Mouse (Mus musculus) brain, embryonic 18.5 days (tissue): ENCODE measurements around the gene Dyrk1a.

ENCODE experiments used
- DNase-seq: peaks from one replicate; pipeline ENCODE4 v3.0.0-alpha.2; 2012; ENCODE audit warnings: low read depth, low spot score

Gene Dyrk1a

DNA sequence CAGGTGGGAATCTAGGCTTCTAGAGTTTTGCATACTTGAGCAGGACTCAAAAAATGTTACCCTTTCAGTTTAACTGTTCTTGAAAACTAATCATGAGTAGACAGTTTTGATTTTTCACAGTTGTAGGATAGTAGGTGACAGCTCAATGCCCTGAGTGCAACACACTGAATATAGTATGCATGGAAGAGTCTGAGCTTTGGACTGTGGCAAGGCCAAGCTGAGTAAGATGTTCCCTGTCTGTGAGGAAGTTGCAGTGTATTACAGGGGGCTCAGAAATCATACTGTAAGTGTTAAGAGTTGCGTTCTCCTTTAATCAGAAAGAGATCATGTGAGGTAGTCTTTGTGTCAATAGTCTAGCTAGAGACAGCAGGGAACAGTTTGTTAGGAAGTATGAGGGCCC, 20.4 kb downstream of the Dyrk1a start:
- DNase-seq, result no peak

DNA sequence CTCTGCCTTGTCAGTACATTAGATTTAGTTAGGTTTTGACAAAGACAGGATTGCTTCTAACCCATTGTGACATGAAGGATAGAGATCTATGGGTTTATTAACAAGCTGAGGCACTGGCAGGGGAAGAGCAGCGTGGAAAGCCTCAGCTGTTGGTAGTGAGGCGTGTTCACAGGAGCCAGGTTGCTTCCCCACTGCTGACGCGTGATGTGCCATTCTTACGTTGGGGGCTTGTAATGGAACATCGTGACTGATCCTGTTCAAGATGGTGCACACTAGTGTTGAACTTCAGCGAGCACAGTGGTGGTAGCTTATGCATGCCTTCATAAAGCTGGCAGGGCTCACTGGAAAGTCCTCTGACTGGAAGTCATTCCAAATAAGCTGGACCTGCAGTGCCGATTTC, 21.2 kb downstream of the Dyrk1a start:
- no peak for DNase-seq

DNA sequence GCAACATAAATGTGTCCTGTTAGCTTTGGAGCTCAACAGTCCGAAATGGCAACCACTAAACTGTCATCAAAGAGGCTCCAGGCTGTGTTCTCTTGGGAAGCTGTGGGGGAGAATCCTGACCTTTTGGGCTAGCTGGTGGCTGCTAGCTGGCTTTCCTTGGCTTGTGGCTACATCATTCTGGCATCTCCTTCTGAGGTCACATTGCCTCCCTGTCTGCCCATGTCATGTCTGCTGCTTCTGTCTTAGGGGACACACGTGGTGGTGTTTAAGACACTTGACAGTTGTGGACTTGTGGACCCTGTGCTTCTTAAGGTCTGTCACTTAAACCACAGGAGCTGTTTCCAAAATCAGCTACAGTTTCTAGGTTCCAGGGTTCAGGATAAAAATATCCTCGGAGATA, 21.7 kb downstream of the Dyrk1a start:
- no peak for DNase-seq

DNA sequence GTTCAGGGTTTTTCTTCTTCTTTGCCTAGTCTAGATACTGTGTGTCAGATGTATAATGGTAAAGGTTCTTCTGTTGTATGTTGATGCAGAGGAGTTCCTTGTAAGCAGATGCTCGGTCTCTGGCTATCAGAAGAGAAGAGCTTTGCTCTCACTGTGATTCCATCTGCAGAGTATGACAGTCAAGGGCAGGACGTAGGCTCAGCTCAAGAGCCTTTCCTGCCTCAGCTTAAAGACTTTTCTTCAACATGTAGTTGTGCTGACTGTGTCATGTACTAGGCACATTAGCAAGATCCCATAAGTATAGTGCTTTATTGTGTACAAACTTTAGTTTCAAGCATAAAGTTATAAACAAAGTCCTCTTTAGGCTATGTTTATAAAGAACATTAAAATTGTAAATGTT, 26.8 kb downstream of the Dyrk1a start:
- DNase-seq, result no peak

DNA sequence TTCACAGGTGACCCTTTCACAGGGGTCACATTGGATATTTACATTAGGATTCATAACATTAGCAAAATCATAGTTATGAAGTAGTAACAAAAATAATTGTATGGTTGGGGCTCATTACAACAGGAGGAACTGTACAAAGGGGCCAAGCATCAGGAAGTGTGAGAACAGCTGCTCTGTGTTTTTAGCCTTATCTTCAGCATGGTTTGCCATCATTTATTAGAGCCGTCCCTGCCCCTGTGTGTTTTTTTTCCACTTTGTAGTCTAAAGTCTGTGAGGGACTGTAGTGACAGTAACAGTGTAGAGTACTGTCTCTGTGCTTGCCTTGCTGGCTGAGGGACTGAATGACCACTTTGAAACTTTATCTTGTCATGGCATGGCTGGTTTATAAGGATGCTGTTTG, 27.8 kb downstream of the Dyrk1a start:
- no peak for DNase-seq

DNA sequence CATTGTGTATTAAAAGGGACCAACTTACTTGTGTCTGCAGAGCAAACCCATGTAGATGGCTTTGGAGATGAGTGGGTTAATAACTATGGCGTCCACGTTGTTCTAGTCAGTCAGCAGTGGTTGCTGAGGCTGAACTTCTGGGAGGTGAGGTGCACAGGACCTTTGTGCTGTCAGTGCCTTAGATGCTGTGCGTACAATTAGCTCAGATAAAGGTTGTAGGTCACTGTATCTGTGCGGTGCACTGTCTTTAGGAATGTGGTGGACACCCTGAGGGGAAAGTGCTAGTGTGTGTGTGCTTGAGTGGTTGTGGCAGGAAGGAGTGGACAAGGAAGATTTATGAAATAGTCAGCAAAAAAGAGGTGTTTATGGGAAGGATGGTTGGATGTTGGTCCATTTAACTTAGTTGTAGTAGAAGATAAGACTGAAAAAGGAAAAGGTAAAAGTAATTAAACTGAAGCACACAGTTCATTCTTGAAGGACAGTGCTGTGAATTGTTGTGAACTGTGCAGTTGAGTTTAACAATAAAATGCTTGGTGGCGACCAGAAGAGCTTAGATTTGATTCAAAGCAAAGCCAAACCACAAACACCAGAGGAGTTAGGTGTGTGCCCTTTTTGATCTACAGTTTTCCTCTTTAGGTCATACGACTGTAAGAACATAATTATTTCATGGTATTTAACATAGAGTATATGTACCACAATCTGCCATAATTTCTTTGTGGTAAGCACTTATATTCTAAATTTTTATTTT, 30.3 kb downstream of the Dyrk1a start:
- no peak for DNase-seq

DNA sequence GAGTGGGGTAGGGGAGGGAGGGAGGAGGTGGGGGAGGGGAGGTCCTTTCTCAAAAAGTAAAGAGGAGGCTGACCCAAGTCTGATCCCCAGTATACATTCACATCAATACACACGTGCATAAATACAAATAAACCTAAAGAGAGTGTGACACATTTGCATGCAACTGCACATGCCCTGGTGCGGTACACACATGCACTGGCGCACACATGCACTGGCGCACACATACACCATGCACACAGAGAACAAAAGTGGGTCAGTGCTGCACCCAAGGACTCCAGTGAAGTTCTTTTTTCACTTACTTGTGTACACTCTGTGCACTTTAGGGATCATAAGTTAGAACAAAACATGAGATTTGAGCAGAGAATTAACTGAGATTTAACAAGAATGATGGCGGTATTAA, 31.3 kb downstream of the Dyrk1a start:
- no peak for DNase-seq

DNA sequence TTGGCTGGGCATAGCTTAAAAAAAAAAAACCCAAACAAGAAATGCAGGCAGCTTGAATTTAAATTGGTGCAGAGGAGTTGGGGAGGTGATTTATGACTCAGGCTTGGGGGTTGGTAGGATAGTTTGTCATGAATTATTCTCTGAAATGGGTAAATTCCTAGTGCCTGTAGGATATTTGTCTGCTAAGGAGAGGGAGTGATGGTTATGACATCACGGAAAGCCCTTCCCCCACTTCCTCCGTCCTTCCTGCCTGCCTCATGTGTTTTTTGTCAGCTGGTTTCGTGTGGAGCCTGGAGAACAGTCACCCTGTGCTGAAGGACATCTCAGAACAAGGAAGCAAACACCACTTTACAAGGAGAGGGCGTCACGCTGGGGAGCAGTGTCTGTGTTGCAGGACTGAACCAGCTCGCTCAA, 31.7 kb downstream of the Dyrk1a start:
- no peak for DNase-seq

DNA sequence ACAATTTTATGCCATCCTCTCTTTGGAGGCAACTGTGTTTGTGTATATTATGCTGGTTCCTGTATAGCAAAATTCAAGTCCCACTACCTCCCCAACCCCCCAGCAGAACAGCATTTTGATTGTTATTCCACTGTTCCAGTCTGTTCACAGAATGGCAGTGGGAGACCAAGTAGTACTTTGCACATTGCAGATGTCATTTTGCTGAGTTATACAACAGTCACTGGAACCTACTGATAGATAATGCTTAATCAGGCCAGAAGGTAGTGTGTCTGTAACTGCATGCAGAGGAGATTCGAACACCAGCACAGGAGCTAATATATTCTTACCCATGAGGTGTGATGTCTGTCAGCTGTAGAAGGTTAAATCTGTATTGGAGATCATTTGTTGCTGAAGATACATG, 32.4 kb downstream of the Dyrk1a start:
- no peak for DNase-seq

DNA sequence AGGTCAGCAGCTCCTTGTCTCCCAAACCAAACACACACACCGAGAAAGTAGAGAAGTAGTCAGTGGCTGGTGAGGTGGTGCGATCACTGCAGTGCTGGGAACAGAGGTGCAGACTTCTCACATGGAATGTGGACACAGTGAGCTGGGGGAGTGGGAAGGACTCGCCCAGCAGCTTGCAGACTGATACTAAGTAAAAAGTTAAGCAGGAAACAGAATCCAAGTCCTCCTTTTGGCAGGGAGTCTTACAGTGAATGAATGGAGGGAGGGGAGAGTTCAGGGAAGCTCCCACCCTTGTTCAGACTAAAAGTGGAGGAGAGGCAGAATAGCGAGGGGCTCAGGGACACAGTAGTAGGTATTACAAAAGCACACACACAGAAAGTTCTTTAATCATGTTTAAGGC, 32.9 kb downstream of the Dyrk1a start:
- DNase-seq, result no peak

DNA sequence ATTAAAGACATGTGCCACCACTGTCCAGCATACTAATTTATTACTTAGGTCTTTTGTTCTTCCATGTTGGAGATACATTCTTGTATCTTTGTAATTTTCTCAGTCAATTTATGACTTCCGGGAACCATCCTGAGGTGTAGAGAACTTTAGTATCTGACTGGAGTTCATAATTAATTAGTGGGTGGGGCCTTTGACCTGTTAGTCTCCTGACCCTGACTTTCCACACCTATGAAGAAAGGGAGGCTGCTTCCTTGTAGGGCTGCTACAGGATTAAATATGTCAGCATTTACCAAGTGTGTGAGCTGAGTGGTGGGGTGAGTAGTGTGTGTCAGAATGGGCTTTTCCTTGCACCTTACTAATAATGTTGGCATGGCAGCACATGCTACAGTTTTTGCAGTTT, 36.4 kb downstream of the Dyrk1a start:
- no peak for DNase-seq

DNA sequence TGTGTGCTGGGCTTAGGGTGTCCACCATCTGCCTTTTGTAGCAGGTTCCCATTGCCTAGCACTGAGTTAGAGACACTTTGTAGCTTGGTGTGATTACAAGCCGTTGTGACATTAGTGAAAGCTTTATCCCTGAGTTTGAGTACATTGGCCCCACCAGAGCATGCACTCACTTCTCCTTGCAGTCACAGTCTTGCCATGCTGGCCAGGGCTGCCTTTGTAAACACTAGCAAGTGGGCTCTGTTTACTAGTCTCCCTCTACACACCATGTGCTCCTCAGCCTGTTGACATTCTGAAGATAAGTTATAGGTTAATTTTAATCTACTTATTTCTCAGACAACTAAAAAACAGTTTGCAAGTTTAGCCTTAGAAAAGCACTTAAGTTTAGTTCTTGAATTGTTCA, 37.7 kb downstream of the Dyrk1a start:
- DNase-seq, result no peak

DNA sequence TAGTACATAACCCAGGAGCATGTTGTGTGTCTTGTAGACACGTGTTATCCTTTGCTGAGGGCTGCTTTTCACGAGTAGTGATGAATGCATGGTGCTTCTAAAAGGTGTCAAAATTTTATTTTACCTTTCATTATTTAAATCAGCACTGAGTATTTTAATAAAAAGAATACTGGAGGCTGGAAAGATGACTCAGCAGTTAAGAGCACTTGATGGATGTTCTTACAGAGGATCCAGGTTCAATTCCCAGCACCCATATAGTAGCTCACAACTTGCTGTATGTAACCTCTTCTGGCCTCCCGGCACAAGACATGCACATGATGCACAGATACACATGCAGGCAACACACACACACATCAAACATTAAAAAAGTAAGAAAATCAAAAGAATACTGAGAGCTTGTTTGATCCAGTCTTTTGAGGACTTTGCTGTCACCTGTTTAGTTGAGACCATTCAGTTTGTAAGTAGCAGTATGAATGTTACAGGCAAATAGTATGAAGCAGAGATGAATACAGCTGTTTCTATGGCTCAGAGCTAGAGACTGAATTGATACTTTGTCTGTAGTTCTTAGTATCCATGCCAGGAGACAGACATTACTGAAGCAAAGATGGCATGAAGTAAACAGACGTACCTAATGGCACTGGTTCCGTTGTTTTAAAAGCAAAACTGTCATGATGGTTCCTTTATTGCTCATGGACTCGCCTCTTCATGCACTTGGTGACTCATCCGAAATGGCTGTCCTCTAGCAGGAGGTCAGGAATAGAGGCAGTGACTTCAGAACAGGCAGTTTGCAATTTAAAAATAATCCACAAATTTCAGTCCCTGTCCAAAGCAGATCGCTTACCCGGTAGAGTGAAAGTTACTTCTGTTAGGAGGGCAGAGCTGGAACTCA, 39.1 kb downstream of the Dyrk1a start:
- DNase-seq, result no peak

DNA sequence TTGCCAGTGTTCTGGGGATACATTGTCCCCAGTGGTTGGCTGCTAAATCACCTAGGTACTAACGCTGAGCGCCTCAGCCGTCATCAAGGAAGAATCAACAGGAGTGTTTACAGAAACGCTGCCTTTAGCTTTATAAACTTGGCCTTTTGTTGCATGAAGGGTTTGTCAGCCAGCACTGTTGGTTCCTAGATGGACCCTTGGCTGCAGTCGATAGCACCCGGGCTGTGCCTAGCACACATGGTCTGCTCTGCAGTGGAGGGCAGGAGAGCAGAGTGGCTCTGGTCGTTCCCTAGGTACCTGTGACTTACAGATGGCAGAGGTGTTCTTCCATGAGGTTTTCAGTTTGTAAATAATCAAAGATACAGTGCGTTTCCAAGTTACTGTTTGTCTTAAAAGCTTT, 42.8 kb downstream of the Dyrk1a start:
- DNase-seq, result no peak

DNA sequence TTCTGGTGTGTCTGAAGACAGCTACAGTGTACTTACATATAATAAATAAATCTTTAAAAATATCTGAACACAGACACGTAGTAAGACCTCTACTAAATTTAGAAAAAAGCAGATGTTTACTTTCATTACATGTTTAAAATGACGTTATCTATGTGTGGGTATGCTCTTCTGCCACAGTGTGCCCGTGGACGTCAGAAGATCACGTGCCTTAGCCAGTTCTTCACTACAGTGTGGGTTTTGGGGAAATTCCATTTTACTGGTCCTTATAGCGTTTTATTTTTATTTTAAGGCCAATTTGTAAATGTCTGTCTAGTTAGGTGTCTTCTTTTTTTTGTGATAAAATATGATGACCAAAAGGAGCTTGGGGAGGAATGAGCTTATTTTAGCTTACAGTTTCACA, 47.4 kb downstream of the Dyrk1a start:
- no peak for DNase-seq

DNA sequence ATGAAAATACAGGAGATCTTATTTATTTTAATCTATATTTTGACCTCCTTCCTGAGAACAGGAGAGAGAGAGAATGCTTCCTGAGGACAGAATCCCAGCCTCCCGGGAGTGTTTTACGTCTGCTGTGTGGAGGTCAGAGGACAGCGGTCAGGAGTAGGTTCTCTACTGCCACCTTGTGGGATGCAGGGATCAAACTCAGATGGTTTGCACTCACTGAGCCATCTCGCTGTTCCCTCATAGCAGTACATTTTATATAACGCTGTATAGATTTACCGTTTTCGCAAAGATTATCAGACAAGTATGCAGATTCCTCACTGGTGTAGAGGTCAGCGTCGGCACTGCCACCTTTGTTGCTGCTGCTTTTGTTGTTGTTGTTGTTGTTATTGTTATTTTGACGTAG, 48.7 kb downstream of the Dyrk1a start:
- DNase-seq, result no peak

DNA sequence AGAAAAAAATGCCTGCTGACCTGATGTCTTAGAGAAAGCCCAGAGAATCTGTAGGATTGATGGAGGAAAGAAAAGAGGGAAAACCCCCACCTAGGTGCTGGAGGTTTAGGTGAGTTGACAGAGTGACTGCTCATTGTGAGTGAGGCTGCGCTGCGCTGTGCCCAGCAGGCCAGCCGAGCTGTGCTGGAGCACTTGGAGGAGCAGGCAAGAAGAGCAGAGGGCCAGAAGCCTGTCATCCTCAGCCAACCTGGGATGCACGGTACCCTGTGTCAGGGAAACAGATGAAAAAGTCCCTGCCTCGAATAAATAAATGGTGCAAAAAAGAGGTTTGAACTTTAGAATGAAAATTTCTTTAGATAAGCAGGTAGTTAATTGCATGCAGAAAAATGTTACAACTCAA, 49.5 kb downstream of the Dyrk1a start:
- no peak for DNase-seq

DNA sequence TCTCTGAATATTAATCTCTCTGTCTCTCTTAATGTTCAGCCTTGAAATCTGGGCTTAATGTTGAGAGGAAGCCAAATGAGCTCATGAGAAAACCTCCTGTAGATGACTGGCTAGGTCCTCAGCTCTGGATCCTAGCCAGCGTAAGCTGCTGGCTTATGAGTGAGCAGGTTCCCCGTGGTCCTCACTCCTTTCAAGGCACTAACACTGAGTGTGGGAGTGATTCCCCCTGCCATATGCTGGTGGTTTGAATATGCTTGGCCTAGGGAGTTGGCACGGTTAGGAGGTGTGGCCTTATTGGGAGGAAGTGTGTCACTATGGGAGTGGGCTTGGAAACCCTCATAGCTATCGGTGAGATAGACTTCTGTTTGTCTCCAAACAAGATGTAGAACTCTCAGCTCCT, 55.1 kb downstream of the Dyrk1a start:
- no peak for DNase-seq

DNA sequence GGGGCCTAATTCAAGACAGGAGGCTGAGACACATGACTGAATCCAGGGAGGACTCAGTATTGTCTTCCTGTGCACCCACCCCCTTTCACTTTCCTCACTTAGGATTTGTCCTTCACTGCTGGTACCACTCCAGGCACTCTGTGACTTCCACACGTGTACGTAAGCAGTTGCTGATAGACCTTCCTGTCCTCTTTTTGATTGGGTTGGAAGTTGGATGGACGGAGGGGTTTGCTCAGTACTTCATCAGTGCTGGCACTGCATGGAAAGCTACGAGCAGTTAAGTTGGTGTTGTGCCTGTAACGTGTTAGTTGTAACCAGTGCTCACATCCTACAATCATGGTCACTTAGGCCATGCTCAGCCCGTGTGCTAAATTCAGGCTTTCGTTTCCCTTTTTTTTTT, 55.8 kb downstream of the Dyrk1a start:
- no peak for DNase-seq

DNA sequence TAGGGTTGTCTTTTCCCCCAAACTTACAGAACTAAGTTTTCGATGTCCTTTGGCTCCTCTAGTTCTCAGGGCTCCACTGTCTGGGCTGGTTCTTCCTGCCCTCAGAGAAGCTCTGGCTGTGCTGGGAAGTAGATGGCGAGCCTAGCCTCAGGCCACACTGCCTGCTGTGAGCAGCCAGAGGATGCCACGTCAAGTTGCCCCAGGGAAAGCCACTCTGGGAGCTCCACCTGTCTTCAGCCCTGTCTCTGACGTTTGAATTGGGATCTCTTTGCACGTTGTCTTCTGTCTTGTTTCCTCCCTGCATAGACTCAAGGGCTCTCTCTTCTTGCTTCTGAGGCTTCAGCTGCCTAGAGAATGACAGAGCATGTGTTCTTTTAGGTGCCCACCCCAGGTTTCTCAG, 57.9 kb downstream of the Dyrk1a start:
- no peak for DNase-seq

DNA sequence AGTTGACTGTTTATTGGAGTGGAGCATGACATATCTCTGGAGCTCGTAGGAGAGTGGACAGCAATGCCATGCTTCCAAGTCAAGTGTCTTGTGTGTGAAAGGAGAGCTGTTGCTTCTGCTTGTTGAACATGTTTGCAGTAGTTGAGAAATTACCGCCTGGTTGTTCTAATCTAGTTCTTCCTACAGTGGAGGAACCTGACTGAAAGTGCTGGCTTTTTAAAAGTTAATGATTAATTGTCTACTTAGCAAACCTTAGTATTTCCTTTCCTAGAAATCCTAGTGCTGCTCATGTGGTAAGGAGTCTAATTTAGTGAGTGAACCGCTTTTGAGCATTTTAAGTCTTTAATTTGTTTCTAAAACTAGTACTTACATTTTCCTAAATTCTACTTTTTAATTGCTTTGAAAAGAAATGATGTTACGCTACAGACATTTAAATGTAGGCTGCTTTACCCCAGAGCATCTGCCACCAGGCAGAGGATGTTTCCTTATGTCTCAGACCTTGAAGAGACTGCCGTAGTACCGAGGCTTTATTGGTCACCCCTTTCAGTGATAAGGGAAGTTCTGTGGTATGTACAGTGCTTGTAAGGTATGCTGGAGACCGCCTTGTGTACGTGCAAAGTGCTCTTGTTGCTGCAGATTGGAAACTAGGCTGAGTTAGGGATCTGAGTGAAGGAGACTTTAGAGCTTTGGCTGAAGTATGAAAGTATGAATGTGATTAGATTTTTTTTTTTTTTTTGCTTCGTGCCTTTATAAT, 59.3 kb downstream of the Dyrk1a start:
- DNase-seq, result no peak

DNA sequence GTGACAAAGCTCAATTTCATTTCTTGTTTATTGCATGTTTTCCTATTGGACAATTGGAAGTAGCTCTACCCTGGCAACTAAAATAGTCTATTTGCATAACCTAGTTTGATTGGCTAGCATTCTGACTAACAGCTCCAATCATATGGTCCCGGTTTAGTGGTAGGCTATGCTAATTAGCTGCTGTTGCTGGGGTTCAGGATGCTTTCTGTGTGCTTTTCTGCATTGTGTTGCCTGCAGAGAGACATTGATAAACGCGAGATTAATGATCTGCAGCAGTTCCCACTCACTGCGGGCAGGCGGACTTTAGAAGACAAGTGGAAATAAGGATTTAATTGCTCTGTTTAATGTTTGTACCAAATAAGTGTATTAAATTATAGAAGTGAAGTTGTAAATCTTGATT, 62.2 kb downstream of the Dyrk1a start:
- DNase-seq, result peak; percentile 67
